8 mouse cellular contexts compared by ENCODE assay signal in the genomic region with DNA sequence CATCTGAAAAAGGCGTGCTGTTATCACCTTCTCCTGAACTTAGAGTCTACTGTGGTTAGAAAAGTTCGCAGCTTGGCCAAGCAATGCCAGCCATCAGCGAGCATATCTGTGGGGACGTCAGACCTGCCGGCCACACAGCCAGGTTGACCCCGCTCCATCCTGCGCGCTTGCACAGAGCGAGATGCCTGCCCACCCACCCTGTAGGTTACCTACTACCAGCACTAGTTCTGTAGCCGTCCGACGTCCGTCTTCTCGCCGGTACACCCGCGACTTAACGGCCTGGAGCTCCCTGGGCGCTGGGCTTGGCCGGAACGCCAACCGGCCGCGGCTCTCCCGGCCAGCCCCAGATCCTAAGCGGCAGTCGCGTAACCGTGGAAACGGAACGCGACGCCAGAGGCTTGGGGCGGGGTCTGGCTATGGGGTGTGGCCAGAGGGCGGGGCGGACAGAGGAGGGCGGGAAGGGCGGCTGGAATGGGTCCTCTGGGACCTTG. TPM values are rescaled to one million over a fixed set of nuclear protein-coding genes. Genes with fewer than 3 reads are reported as not detected.
DNase-seq lines count a peak whose midpoint lies in the region; ATAC-seq lines count a peak whose summit lies in the region.

A gene (minus strand): TSS at position 356 of the 491 bp plus-strand sequence.

- peak within 1 kb of the TSS; percentile 58 for H3K9ac ChIP-seq in hindbrain, embryonic 14.5 days

- peak; percentile 84 for DNase-seq in R1 (ENCODE audit: low read depth, low spot score)
- peak; percentile 7 for DNase-seq in cerebellum, adult 8-10 months
- peak; percentile 14 to 28 for DNase-seq in frontal cortex, postnatal 36 days (ENCODE audit: low spot score in 2 of 2)
- peak; percentile 70 for DNase-seq in hindbrain, embryonic 14.5 days (ENCODE audit: low spot score)
- DNase-seq in left cerebral cortex, postnatal 14 days (ENCODE audit: low spot score in 2 of 2), result peak; percentile 8 to 52
- DNase-seq in right cerebral cortex, postnatal 25 days, result peak; percentile 36
- no peak for DNase-seq in natural killer cell, adult 2 months (ENCODE audit: low spot score in 2 of 2)

- H3K9me3 ChIP-seq in hindbrain, embryonic 14.5 days (ENCODE audit: control insufficient read depth, low read length), result no peaks in the 10 kb centered on the region

- under 1% methylated on average over 38 of the region's 38 CpGs for WGBS in hindbrain, embryonic 14.5 days

- peak within 1 kb of the TSS; percentile 88 for H3K4me2 ChIP-seq in hindbrain, embryonic 14.5 days (replicated peaks)

- no peak within 1 kb of the TSS for H3K27ac ChIP-seq in hindbrain, embryonic 14.5 days

- no peaks in the 10 kb centered on the region for H3K36me3 ChIP-seq in hindbrain, embryonic 14.5 days (replicated peaks; ENCODE audit: control insufficient read depth, insufficient read depth)

- H3K4me3 ChIP-seq in hindbrain, embryonic 14.5 days (replicated peaks; ENCODE audit: low read length), result peak within 1 kb of the TSS; percentile 50

- H3K4me1 ChIP-seq in hindbrain, embryonic 14.5 days (replicated peaks; ENCODE audit: control insufficient read depth, insufficient read depth, low read length), result peaks cover 6% of the 10 kb centered on the region; the same call in 1 of the 2 replicates

- intact Hi-C loops in left cerebral cortex, postnatal 14 days (cut with DNase I), result no loop called here

- peaks cover 14% of the 10 kb centered on the region for H3K27me3 ChIP-seq in hindbrain, embryonic 14.5 days (ENCODE audit: control insufficient read depth, insufficient read depth, low read length)

- ATAC-seq in hindbrain, embryonic 14.5 days (ENCODE audit: low FRiP score), result peak; percentile 91
- peak; percentile 99 for ATAC-seq in megakaryocyte progenitor cell, adult 5-6 weeks (replicated peaks; ENCODE audit: poor library complexity)

RNA-seq across cellular contexts. Expression of the gene that starts here (rescaled TPM):
- polyA plus RNA-seq in hindbrain, embryonic 14.5 days (2014; fragmentation: Nextera tagmentation; extraction: Ambion mirVana), result 4.6 and 5.9 TPM in 2 replicates
- total RNA-seq in left cerebral cortex, postnatal 14 days (2021), result 1 to 10 TPM; 2.2 to 2.3 TPM
- total RNA-seq in megakaryocyte progenitor cell, adult 5-6 weeks (2015), result not detected in 2 replicates
- total RNA-seq in megakaryocyte progenitor cell, adult 5-6 weeks (2017), result not detected in 2 replicates

Comparison
In these comparisons a context has a peak if more than half of its experiments do, and no peak if none do; other contexts are left out.
1. Peak in ATAC-seq in megakaryocyte progenitor cell, adult 5-6 weeks; RNA of the gene not detected or under 1 TPM.
2. DNase-seq: peak in R1 (single experiment), cerebellum, adult 8-10 months (single experiment), frontal cortex, postnatal 36 days (2 of 2), hindbrain, embryonic 14.5 days (single experiment), left cerebral cortex, postnatal 14 days (2 of 2) and right cerebral cortex, postnatal 25 days (single experiment); none in natural killer cell, adult 2 months (0 of 2).